Mouse (Mus musculus): ENCODE measurements around the gene Usp30. TPM values are rescaled to one million over a fixed set of nuclear protein-coding genes. Genes with fewer than 3 reads are reported as not detected.

The Usp30 gene
- polyA plus RNA-seq, 1 experiment from 2014 or later, result 16.8 TPM

DNA sequence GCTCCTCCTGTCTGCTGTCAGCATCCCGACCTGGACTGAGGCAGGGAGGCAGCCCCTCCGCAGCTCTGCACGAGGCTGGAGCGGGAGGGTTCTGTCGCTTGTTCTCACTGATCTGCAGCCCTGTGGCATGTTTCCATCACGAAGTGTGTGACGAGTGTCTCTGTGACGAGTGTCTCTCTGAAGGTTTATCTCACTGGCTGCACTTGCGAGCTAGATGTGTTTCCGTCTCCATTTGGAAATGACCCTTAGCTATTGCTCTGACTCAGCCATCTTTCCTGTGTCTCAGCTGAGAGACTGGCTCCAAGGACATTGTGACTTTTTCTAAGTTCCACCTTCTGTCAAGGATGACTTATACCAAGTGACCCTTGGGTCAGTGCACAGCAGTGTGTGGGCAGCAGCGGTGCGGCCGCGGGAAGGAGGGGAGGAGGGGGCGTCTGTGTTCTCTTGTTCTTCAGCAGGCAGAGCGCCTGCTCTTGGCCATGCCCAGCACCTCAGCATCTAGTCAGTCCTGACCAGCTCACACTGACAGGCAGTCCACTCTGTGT lies 41.2 kb downstream of the Usp30 start:
- H3K9me3 ChIP-seq, result no peaks in the 10 kb centered on the region
- no peak overlapping the region for H3K27ac ChIP-seq
- ATAC-seq (ENCODE audit: low FRiP score), result no peak
- H3K4me2 ChIP-seq, result no peak overlapping the region
- H3K36me3 ChIP-seq, result peaks cover 92% of the 10 kb centered on the region
- peaks cover 3% of the 10 kb centered on the region for H3K4me1 ChIP-seq (replicated peaks)
- H3K4me3 ChIP-seq, result no peak overlapping the region
- H3K9ac ChIP-seq, result no peak overlapping the region
- H3K27me3 ChIP-seq, result no peaks in the 10 kb centered on the region
- 76% methylated on average over 16 of the region's 16 CpGs for WGBS

DNA sequence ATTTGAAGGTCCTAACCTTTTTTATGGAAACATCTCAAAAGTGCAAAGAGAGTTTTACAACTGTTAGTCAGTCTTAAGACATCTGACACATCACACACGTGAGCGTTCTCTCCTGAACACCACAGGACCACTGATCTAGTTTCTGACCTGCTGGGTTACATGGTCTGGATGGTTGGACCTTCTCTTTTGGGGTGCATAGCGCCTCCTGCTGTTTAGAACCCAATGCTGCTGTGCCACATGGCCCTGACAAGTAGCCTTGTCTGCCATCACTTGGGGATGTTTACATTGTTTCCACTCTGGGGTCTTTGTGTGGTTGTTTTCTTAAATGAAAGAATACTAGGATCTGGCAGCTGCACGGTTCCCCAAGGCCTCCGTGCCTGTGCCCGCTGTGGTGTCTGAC lies 48.1 kb downstream of the Usp30 start:
- Histone ChIP-seq H3K27ac (no peak overlapping the region), H3K9me3 (no peaks in the 10 kb centered on the region), H3K27me3 (no peaks in the 10 kb centered on the region), H3K4me3 (no peak overlapping the region), H3K36me3 (peaks cover 100% of the 10 kb centered on the region), H3K4me2 (no peak overlapping the region), H3K4me1 (replicated peaks) (no peaks in the 10 kb centered on the region), H3K9ac (no peak overlapping the region)
- ATAC-seq (ENCODE audit: low FRiP score), result no peak
- 84% methylated on average over 6 of the region's 6 CpGs for WGBS

DNA sequence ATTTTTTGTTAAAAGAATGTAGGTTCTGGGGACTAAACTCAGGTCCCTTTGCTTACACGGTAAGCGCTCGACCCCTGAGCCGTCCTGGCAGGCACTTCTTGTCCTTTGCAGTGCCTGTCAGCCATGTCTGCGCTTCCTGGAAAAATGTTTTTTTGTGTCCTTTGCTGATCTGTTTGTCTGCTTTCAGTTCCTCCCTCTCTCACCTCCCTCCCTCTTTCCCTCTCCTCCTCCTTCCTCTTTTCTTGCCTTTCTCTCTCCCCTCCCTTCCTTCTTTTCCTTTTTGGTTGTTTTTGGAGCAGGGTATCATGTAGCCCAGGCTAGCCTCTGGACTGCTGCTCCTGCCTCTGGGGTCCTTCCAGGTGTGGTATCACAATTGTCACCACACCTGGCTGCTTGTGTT lies 49.8 kb downstream of the Usp30 start:
- H3K4me3 ChIP-seq, result no peak overlapping the region
- peaks cover 100% of the 10 kb centered on the region for H3K36me3 ChIP-seq
- no peak for ATAC-seq (ENCODE audit: low FRiP score)
- H3K27me3 ChIP-seq, result no peaks in the 10 kb centered on the region
- WGBS, result 93% methylated on average over 5 of the region's 5 CpGs
- no peaks in the 10 kb centered on the region for H3K9me3 ChIP-seq
- H3K4me2 ChIP-seq, result no peak overlapping the region
- H3K27ac ChIP-seq, result no peak overlapping the region
- H3K9ac ChIP-seq, result no peak overlapping the region
- no peaks in the 10 kb centered on the region for H3K4me1 ChIP-seq (replicated peaks)

DNA sequence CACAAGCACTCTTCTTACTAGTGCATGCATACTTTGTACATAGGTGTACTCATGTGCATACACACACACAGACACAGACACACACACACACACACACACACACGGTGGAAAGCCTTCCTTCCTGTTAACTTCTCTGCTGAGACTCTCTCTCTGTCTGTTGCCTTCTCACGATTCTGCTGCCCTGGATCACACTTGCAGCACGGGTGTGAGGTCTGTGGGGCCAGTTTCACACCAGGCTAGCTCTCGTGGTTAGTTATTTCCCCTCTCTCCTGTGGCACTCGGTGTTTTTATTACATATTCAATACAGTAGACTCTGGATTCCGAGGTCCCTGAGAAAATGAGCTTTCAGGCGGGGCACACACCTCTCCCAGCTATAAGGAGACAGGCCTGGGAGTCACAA lies 51.3 kb downstream of the Usp30 start:
- H3K4me2 ChIP-seq, result no peak overlapping the region
- H3K4me1 ChIP-seq (replicated peaks), result no peaks in the 10 kb centered on the region
- 84% methylated on average over 7 of the region's 7 CpGs for WGBS
- H3K27me3 ChIP-seq, result no peaks in the 10 kb centered on the region
- H3K36me3 ChIP-seq, result peaks cover 100% of the 10 kb centered on the region
- no peaks in the 10 kb centered on the region for H3K9me3 ChIP-seq
- no peak overlapping the region for H3K27ac ChIP-seq
- no peak overlapping the region for H3K9ac ChIP-seq
- no peak for ATAC-seq (ENCODE audit: low FRiP score)
- no peak overlapping the region for H3K4me3 ChIP-seq

DNA sequence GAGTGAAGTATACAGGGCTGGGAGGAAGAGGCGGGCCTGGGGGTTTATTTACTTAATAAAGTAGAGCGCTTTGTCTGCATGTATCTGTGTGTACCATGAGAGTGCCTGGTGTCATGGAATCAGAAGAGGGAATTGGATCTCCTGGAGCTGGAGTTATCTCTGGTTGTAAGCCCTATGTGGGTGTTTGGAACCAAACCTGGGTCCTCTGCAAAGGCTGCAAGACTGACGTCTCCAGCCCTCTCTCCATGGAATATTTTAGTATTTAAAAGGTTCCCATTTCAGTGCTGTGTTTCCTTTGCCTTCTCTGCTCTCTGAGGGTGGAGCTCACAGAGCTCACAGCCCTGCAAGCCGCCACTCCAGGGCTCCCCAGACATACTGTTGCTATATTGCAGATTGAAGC lies 54.5 kb downstream of the Usp30 start:
- H3K36me3 ChIP-seq, result peaks cover 99% of the 10 kb centered on the region
- H3K4me1 ChIP-seq (replicated peaks), result no peaks in the 10 kb centered on the region
- no peaks in the 10 kb centered on the region for H3K9me3 ChIP-seq
- 94% methylated on average over 4 of the region's 4 CpGs for WGBS
- H3K9ac ChIP-seq, result no peak overlapping the region
- H3K27me3 ChIP-seq, result no peaks in the 10 kb centered on the region
- no peak overlapping the region for H3K4me3 ChIP-seq
- H3K27ac ChIP-seq, result no peak overlapping the region
- ATAC-seq (ENCODE audit: low FRiP score), result no peak
- no peak overlapping the region for H3K4me2 ChIP-seq

DNA sequence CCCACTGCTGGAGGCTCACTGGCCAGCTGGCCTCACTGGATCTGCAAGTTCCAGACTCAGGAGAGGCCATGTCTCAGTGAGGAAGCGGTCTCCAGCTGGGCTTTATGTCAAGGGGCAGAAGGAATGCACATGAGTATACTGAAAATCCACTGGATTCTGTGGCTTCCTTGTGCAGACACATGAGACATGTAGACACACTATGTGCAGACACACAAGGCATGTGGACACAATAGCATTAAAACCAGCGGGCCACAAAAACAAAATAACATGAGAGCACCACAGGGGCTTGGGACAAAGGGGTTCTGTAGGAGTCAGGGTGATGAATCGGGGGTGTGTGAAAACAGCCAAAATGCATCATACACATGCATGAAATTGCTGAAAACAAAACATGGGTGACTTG lies 60.7 kb downstream of the Usp30 start:
- Histone ChIP-seq H3K9me3 (no peaks in the 10 kb centered on the region), H3K4me3 (no peak overlapping the region), H3K9ac (no peak overlapping the region), H3K27ac (no peak overlapping the region), H3K36me3 (peaks cover 42% of the 10 kb centered on the region), H3K4me2 (no peak overlapping the region), H3K27me3 (no peaks in the 10 kb centered on the region), H3K4me1 (replicated peaks) (peaks cover 12% of the 10 kb centered on the region)
- no peak for ATAC-seq (ENCODE audit: low FRiP score)
- 93% methylated on average over 3 of the region's 3 CpGs for WGBS

DNA sequence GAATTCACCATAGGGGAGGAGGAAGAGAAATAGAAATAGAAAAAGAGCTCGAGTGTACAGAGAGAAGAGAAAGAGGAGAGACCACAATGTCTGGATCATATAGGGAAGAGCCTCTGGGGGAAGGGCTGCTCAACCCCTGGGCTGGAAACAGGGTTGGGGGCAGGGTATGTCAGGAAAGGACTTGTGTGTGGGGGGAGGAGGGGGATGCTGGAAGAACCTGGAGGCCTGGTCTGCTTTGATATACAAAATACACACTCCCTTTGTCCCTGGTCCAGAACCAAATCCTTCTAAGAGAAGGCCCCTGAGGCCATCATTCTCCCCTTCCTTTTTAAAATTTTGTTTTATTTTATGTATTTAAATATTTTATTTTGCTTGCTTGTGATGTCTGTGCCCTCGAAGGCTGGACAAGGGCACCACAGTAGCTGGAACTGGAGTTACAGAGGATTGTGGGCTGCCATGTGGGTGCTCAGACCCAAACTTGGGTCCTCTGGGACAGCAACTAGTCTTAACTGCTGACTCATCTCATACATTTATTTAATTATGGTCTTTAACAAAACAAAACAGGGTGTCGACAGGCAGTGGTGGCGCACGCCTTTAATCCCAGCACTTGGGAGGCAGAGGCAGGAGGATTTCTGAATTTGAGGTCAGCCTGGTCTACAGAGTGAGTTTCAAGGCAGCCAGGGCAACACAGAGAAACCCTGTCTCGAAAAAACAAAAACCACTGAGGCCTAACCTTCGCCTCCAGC lies 61.4 kb downstream of the Usp30 start:
- no peaks in the 10 kb centered on the region for H3K9me3 ChIP-seq
- WGBS, result 87% methylated on average over 7 of the region's 7 CpGs
- H3K4me2 ChIP-seq, result peak overlapping the region; percentile 78
- H3K27me3 ChIP-seq, result no peaks in the 10 kb centered on the region
- H3K9ac ChIP-seq, result no peak overlapping the region
- H3K4me1 ChIP-seq (replicated peaks), result peaks cover 16% of the 10 kb centered on the region
- no peak overlapping the region for H3K27ac ChIP-seq
- peaks cover 35% of the 10 kb centered on the region for H3K36me3 ChIP-seq
- no peak for ATAC-seq (ENCODE audit: low FRiP score)
- peak overlapping the region; percentile 66; the same call in 1 of the 2 replicates for H3K4me3 ChIP-seq

DNA sequence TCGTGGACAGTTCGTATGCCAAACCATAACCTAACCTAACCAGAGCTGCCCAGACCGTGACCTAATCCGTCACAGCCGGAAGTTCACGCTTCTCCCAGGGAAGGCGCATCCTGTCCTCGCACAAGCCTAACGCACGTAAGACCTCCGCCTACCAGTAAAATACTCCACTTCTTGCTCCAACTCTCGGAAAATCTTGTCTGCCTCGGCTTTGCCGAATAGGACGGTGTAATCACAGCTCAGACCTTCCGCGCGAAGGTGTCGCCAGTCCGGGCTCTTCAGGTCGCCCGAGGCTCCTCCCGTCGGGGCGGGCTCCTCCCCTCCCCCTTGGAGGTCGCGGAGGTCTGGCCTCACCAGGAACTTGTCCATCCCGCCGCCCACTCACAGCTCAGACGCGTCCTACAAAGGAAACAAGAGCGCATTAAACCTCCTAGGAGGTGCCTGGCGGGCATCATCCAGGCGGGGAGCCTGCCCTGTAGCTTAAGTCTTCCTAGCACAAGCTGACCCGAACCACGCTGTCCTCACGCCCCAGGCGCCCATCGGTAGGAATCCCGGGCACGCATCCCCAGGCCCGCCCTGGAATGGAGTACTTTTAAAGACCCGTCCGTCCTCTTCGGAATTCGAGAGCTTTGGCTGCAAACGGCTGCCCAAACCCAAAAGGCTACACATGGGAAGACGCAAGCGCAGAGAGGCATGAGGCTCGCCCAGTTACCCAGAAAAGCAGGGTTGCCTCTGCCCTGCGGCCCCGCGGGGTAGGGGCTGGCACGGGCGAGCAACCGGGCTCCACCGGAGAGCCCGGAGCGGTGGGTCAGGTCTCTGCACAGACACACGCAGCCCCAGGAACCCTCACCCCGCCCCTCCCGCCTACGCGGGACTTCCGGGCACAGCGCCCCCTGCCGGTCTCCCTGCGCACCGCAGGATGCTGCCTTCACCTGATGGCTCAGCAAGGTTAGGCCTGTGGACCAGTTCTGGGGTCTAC lies 62.4 kb downstream of the Usp30 start, which contains the start of gene Alkbh2:
Gene Alkbh2 (minus strand): TSS at position 845 of the 976 bp plus-strand sequence.
- ATAC-seq (ENCODE audit: low FRiP score), result peak; percentile 14
- WGBS, result under 1% methylated on average over 69 of the region's 69 CpGs
- H3K27me3 ChIP-seq, result no peaks in the 10 kb centered on the region

DNA sequence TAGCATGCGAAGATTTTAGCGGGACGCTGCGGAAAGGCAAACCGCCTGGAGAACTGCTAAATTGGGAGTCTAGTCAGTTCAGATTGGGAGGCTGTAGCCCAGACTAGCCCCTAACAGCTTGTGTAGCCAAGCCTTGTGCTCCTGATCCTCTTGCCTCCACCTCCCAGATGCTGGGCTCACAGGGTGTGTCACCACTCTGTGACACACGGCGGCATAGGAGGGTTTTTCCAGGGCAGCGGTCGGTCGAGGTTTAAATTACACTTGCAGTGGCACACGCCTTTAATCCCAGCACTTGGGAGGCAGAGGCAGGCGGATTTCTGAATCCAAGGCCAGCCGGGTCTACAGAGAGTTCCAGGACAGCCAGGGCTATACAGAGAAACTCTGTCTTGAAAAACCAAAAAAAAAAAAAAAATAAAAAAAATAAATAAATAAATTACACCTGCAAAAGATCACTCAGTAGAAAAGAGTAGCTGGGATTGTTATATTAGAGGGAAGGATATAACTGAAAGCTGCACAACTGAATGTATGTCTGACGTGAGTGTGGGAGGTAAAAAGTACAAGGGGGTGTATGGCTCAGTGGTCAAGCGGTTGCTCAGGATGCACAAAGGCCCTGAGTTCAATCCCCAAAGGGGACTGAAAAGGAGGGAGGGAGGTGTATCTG lies 64.4 kb downstream of the Usp30 start:
- H3K9me3 ChIP-seq, result no peaks in the 10 kb centered on the region
- H3K27me3 ChIP-seq, result no peaks in the 10 kb centered on the region
- H3K27ac ChIP-seq, result no peak overlapping the region
- 79% methylated on average over 15 of the region's 15 CpGs for WGBS
- peaks cover 5% of the 10 kb centered on the region for H3K36me3 ChIP-seq
- no peak for ATAC-seq (ENCODE audit: low FRiP score)
- H3K4me3 ChIP-seq, result peak overlapping the region; percentile 75
- 0 out of 2 replicates have a peak overlapping the region, but pooled peaks have one; percentile 67 for H3K9ac ChIP-seq
- peak overlapping the region; percentile 97 for H3K4me2 ChIP-seq
- peaks cover 28% of the 10 kb centered on the region for H3K4me1 ChIP-seq (replicated peaks)

More for the DNA sequence above, 62.4 kb downstream of the Usp30 start, which contains the start of gene Alkbh2:
- peak within 1 kb of the TSS; percentile 66 for H3K4me3 ChIP-seq
- peaks cover 25% of the 10 kb centered on the region for H3K4me1 ChIP-seq (replicated peaks)
- peak within 1 kb of the TSS; percentile 83 for H3K27ac ChIP-seq
- H3K9me3 ChIP-seq, result no peaks in the 10 kb centered on the region
- peaks cover 25% of the 10 kb centered on the region for H3K36me3 ChIP-seq
- peak within 1 kb of the TSS; percentile 80 for H3K9ac ChIP-seq
- peak within 1 kb of the TSS; percentile 78 for H3K4me2 ChIP-seq

DNA sequence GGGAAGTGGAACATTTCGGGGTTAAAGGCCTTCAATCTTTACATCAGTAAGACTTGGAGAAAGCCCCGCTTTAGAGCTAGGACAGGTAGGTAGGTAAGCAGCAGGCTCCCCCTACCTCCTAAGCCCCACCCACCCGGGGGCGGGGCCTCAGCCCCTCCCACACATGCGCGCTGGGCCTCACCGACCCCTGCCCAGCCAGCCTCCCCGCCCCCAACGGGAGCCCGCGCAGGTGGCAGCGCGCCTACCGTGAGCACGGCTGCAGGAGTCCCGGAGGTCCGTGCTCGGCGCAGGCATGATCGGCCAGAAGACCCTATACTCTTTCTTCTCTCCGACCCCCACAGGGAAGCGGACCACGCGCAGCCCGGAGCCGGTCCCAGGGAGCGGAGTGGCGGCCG lies 64.9 kb downstream of the Usp30 start, which contains the start of gene Ung:
Gene Ung (plus strand): TSS at position 176 of the 395 bp plus-strand sequence.
- peak within 1 kb of the TSS; percentile 75 for H3K4me3 ChIP-seq
- WGBS, result 1% methylated on average over 29 of the region's 29 CpGs
- ATAC-seq (ENCODE audit: low FRiP score), result peak; percentile 65
- H3K4me2 ChIP-seq, result peak within 1 kb of the TSS; percentile 97
- H3K9me3 ChIP-seq, result no peaks in the 10 kb centered on the region
- 0 out of 2 replicates have a peak, but pooled peaks cover 5% of the 10 kb centered on the region for H3K36me3 ChIP-seq
- peaks cover 28% of the 10 kb centered on the region for H3K4me1 ChIP-seq (replicated peaks)
- peak within 1 kb of the TSS; percentile 72 for H3K9ac ChIP-seq
- H3K27ac ChIP-seq, result 0 out of 2 replicates have a peak within 1 kb of the TSS, but pooled peaks have one; percentile 30
- H3K27me3 ChIP-seq, result no peaks in the 10 kb centered on the region

DNA sequence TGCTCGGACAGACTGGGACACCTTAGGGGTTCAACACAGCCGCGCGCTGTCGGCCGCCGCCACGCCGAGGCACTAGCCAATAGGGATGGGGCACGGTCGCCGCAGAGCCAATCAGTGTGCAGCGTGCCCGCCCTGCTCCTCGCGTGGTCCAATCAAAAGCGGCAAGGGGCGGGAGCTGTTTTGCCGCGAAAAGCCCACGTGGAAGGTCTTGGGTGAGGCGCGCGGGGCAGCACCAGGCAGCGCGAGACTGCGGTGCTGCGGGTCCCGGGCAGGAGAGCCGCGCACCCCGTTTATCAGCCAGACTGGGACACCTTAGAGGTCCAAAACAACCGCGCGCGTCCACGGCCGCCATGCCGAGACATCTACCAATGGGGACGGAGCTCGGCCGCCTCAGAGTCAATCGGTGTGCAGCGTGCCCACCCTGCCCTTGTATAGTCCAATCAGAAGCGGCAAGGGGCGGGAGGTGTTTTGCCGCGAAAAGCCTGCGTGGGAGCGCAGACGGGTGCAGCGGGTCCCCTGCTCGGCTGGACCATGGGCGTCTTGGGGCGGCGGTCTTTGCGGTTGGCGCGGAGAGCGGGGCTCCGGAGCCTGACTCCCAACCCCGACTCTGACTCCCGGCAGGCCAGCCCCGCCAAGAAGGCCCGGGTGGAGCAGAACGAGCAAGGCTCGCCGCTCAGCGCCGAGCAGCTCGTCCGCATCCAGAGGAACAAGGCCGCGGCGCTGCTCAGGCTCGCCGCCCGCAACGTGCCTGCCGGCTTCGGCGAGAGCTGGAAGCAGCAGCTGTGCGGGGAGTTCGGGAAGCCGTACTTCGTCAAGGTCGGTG lies 65.6 kb downstream of the Usp30 start:
- peak; percentile 98 for ATAC-seq (ENCODE audit: low FRiP score)
- 0 out of 2 replicates have a peak overlapping the region, but pooled peaks have one; percentile 30 for H3K27ac ChIP-seq
- H3K4me2 ChIP-seq, result peak overlapping the region; percentile 97
- no peaks in the 10 kb centered on the region for H3K27me3 ChIP-seq
- peaks cover 28% of the 10 kb centered on the region for H3K4me1 ChIP-seq (replicated peaks)
- peak overlapping the region; percentile 72 for H3K9ac ChIP-seq
- peak overlapping the region; percentile 75 for H3K4me3 ChIP-seq
- no peaks in the 10 kb centered on the region for H3K9me3 ChIP-seq
- under 1% methylated on average over 86 of the region's 87 CpGs for WGBS
- H3K36me3 ChIP-seq, result no peaks in the 10 kb centered on the region
